Mouse (Mus musculus): Measurements from ENCODE around the gene Macrod1.

DNA sequence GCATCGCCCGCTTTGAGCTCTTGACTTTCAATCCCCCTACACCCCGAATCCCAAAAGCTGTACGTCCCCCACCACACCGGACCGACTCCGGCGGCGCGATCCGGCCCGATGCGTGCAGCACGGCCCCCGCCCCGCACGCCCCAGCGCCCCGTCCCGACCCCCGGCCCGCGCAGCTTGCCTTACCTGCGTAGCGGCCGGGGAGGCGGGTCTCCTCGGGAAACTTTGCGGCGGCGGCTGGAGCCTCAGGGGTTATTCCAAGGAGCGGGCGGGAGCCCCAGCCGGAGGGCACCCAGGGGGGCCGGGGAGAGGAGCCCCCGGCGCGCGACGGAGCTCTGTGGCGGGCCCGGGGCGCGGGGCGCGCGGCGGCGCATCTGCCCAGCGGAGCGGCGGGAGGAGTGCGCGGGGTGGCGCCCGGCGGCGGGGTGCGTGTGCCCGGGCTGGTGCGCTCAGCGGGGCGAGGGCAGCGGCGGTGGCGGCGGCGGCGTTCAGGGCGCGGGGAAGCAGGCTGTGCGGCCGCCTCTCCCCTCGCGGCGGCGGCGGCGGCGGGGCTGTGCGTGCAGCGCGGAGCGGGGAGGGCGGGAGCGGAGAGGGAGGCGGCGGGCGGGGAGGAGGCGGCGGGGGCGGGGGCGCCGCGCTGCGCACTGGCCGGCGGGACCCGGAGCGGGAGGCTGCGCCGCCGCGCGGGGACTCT lies 109.0 kb downstream of the Macrod1 start:
- TF ChIP-seq POLR2A (IDR thresholded peaks at IDR 0.05; ENCODE audit: extremely low read depth, insufficient read depth, low read length) (no peak), CTCF (IDR thresholded peaks at IDR 0.05; ENCODE audit: extremely low read depth, insufficient read depth, low read length) (no peak)
